Mouse (Mus musculus) midbrain, postnatal 0 days (tissue): ENCODE measurements around the gene Galnt10. TPM values are rescaled to one million over a fixed set of nuclear protein-coding genes. Genes with fewer than 3 reads are reported as not detected.

Source experiments
- ATAC-seq: fragments of 200-750 bp; cut with Nextera tagmentation; 2 replicates; pipeline ENCODE4 v1.8.0; 2017; ENCODE audit warnings: moderate number of reproducible peaks, mild to moderate bottlenecking, moderate TSS enrichment, moderate library complexity; ENCODE audit not compliant: low FRiP score
- DNase-seq: peaks from one replicate; pipeline ENCODE4 v3.0.0-alpha.2; 2015; ENCODE audit warnings: low spot score
- H3K27ac ChIP-seq: fragments of 300-500 bp; sonication (generic); 2 replicates; pipeline ENCODE4 v1.5.1; 2014; ENCODE audit warnings: low read depth, mild to moderate bottlenecking, low read length, mixed read lengths
- H3K27me3 ChIP-seq: fragments of 300-500 bp; sonication (generic); 2 replicates; pipeline ENCODE4 v1.6.1; 2014; ENCODE audit warnings: low read length, control low read depth, mixed read lengths; ENCODE audit not compliant: insufficient read depth
- H3K36me3 ChIP-seq: fragments of 300-500 bp; sonication (generic); 2 replicates; pipeline ENCODE4 v1.6.1; 2014; ENCODE audit warnings: low read length, control low read depth, mixed read lengths; ENCODE audit not compliant: insufficient read depth
- H3K4me1 ChIP-seq: fragments of 300-500 bp; sonication (generic); 2 replicates; pipeline ENCODE4 v1.6.1; 2014; ENCODE audit warnings: mild to moderate bottlenecking, control low read depth, antibody characterized with exemption, low read length, mixed read lengths; ENCODE audit not compliant: insufficient read depth
- H3K4me2 ChIP-seq: fragments of 300-500 bp; sonication (generic); 2 replicates; pipeline ENCODE4 v1.6.1; 2014; ENCODE audit warnings: low read depth, mild to moderate bottlenecking, low read length, mixed read lengths; ENCODE audit not compliant: poor library complexity, severe bottlenecking
- H3K4me3 ChIP-seq: fragments of 300-500 bp; sonication (generic); 2 replicates; pipeline ENCODE4 v1.5.1; 2014; ENCODE audit warnings: low read depth, mild to moderate bottlenecking, low read length, moderate library complexity
- H3K9ac ChIP-seq: fragments of 300-500 bp; sonication (generic); replicated peaks from 2 replicates; pipeline ENCODE4 v1.6.1; 2014; ENCODE audit warnings: mild to moderate bottlenecking, low read length, moderate library complexity, mixed read lengths; ENCODE audit not compliant: poor library complexity, severe bottlenecking
- H3K9me3 ChIP-seq: fragments of 300-500 bp; sonication (generic); 2 replicates; pipeline ENCODE4 v1.6.1; 2016; ENCODE audit warnings: low read length, control low read depth
- CTCF ChIP-seq: IDR thresholded peaks from 2 replicates; pipeline ENCODE4 v1.5.1; 2016; ENCODE audit warnings: antibody characterized with exemption, mild to moderate bottlenecking
- WGBS: fragments of 180-500 bp; shearing (Covaris S2); extraction: QIAGEN DNeasy Blood & Tissue Kit; methylation state at CpG from one replicate; pipeline ENCODE4 v1.1.7; 2014; 5-methylcytosine and 5-hydroxymethylcytosine counted together
- polyA plus RNA-seq: library from polyadenylated mRNA; unstranded; fragments of >200 nt; fragmentation: Nextera tagmentation; extraction: Ambion mirVana; gene quantifications from 2 replicates; pipeline ENCODE4 v1.2.1, GENCODE M21; 2015
- total RNA-seq: library from RNA; depleted of rRNA; stranded (reverse); fragments of >200 nt; gene quantifications from 2 replicates; pipeline ENCODE4 v1.2.3, GENCODE M21; 2014

Gene Galnt10
- total and polyA plus RNA-seq, 2 experiments from 2014 or later: 11.8 to 26.0 TPM

- TF ChIP-seq CTCF: no peak
- Histone ChIP-seq H3K4me2 (no peak overlapping the region), H3K9me3 (no peaks in the 10 kb centered on the region), H3K4me1 (0 out of 2 replicates have a peak, but pooled peaks cover 3% of the 10 kb centered on the region), H3K27me3 (peaks cover 55% of the 10 kb centered on the region), H3K9ac (no peak overlapping the region), H3K36me3 (no peaks in the 10 kb centered on the region), H3K27ac (no peak overlapping the region), H3K4me3 (no peak overlapping the region)
- WGBS: 26% methylated on average over 17 of the region's 17 CpGs
- no peak for ATAC-seq
- no peak for DNase-seq
Observed at GRCm38 (mm10) chr11:57829871-57830775, 184.9 kb downstream of the Galnt10 start.

- no peak for TF ChIP-seq CTCF
- H3K4me3 ChIP-seq: no peak overlapping the region
- no peaks in the 10 kb centered on the region for H3K36me3 ChIP-seq
- peaks cover 67% of the 10 kb centered on the region for H3K27me3 ChIP-seq
- ATAC-seq (0 out of 2 replicates have a peak, but pooled peaks have one; percentile 7), DNase-seq (no peak)
- no peak overlapping the region for H3K9ac ChIP-seq
- H3K9me3 ChIP-seq: no peaks in the 10 kb centered on the region
- WGBS: 3% methylated on average over 31 of the region's 31 CpGs
- H3K27ac ChIP-seq: no peak overlapping the region
- no peak overlapping the region for H3K4me2 ChIP-seq
- 0 out of 2 replicates have a peak, but pooled peaks cover 3% of the 10 kb centered on the region for H3K4me1 ChIP-seq
Observed at GRCm38 (mm10) chr11:57831281-57831781, 186.1 kb downstream of the Galnt10 start.

- 11% methylated on average over 16 of the region's 16 CpGs for WGBS
- TF ChIP-seq CTCF: no peak
Observed at GRCm38 (mm10) chr11:57831861-57832260, 186.6 kb downstream of the Galnt10 start.

GRCm38 (mm10) chr11:57832552-57833201, 187.4 kb downstream of the Galnt10 start, which contains the start of gene Hand1:
Gene Hand1 (minus strand): TSS chr11:57832818.
- H3K36me3 ChIP-seq: no peaks in the 10 kb centered on the region
- no peak within 1 kb of the TSS for H3K9ac ChIP-seq
- H3K4me3 ChIP-seq: no peak within 1 kb of the TSS
- TF ChIP-seq CTCF: no peak
- H3K4me1 ChIP-seq: peaks cover 4% of the 10 kb centered on the region; the same call in 1 of the 2 replicates
- DNase-seq: no peak
- H3K27me3 ChIP-seq: peaks cover 62% of the 10 kb centered on the region
- WGBS: 3% methylated on average over 19 of the region's 23 CpGs
- H3K4me2 ChIP-seq: no peak within 1 kb of the TSS
- no peak within 1 kb of the TSS for H3K27ac ChIP-seq
- ATAC-seq: no peak
- H3K9me3 ChIP-seq: no peaks in the 10 kb centered on the region

More at GRCm38 (mm10) chr11:57831861-57832260, 186.6 kb downstream of the Galnt10 start:
- no peak overlapping the region for H3K27ac ChIP-seq
- H3K9ac ChIP-seq: no peak overlapping the region
- DNase-seq (no peak), ATAC-seq (no peak)
- peaks cover 65% of the 10 kb centered on the region for H3K27me3 ChIP-seq
- peaks cover 5% of the 10 kb centered on the region; the same call in 1 of the 2 replicates for H3K4me1 ChIP-seq
- no peaks in the 10 kb centered on the region for H3K36me3 ChIP-seq
- H3K9me3 ChIP-seq: no peaks in the 10 kb centered on the region
- no peak overlapping the region for H3K4me2 ChIP-seq
- H3K4me3 ChIP-seq: no peak overlapping the region

GRCm38 (mm10) chr11:57833296-57833977, 188.2 kb downstream of the Galnt10 start:
- no peaks in the 10 kb centered on the region for H3K36me3 ChIP-seq
- 4% methylated on average over 30 of the region's 30 CpGs for WGBS
- H3K4me3 ChIP-seq: no peak overlapping the region
- no peak for TF ChIP-seq CTCF
- H3K9ac ChIP-seq: no peak overlapping the region
- peaks cover 3% of the 10 kb centered on the region; the same call in 1 of the 2 replicates for H3K4me1 ChIP-seq
- DNase-seq (no peak), ATAC-seq (no peak)
- no peak overlapping the region for H3K27ac ChIP-seq
- peaks cover 63% of the 10 kb centered on the region for H3K27me3 ChIP-seq
- H3K4me2 ChIP-seq: no peak overlapping the region
- H3K9me3 ChIP-seq: no peaks in the 10 kb centered on the region
